Mouse (Mus musculus) liver, embryonic 16.5 days (tissue): ENCODE measurements around the gene Pcgf1. TPM values are rescaled to one million over a fixed set of nuclear protein-coding genes. Genes with fewer than 3 reads are reported as not detected.

Source experiments
- ATAC-seq: fragments of 200-750 bp; cut with Nextera tagmentation; 2 replicates; pipeline ENCODE4 v1.8.0; 2017; ENCODE audit warnings: low read depth, mild to moderate bottlenecking, moderate number of reproducible peaks, moderate library complexity
- H3K27ac ChIP-seq: fragments of 300-500 bp; sonication (generic); 2 replicates; pipeline ENCODE4 v1.5.1; 2014; ENCODE audit warnings: mild to moderate bottlenecking, low read length
- H3K27me3 ChIP-seq: fragments of 300-500 bp; sonication (generic); 2 replicates; pipeline ENCODE4 v1.6.1; 2014; ENCODE audit warnings: low read depth, low read length, mixed read lengths; ENCODE audit not compliant: control insufficient read depth, insufficient read depth
- H3K36me3 ChIP-seq: fragments of 300-500 bp; sonication (generic); 2 replicates; pipeline ENCODE4 v1.6.1; 2014; ENCODE audit warnings: mild to moderate bottlenecking; ENCODE audit not compliant: control insufficient read depth, insufficient read depth
- H3K4me1 ChIP-seq: fragments of 300-500 bp; sonication (generic); 2 replicates; pipeline ENCODE4 v1.6.1; 2014; ENCODE audit warnings: low read depth, low read length, mixed read lengths; ENCODE audit not compliant: control insufficient read depth
- H3K4me2 ChIP-seq: fragments of 300-500 bp; sonication (generic); 2 replicates; pipeline ENCODE4 v1.6.1; 2014; ENCODE audit warnings: low read depth, low read length, mixed read lengths
- H3K4me3 ChIP-seq: fragments of 300-500 bp; sonication (generic); 2 replicates; pipeline ENCODE4 v1.5.1; 2014; ENCODE audit warnings: low read depth, mild to moderate bottlenecking, low read length
- H3K9ac ChIP-seq: fragments of 300-500 bp; sonication (generic); 2 replicates; pipeline ENCODE4 v1.6.1; 2014; ENCODE audit warnings: low read depth, low read length
- H3K9me3 ChIP-seq: fragments of 300-500 bp; sonication (generic); replicated peaks from 2 replicates; pipeline ENCODE4 v1.6.1; 2016; ENCODE audit warnings: low read length; ENCODE audit not compliant: control insufficient read depth
- WGBS: fragments of 180-500 bp; shearing (Covaris S2); extraction: QIAGEN DNeasy Blood & Tissue Kit; methylation state at CpG from one replicate; pipeline ENCODE4 v1.1.7; 2014; ENCODE audit not compliant: insufficient replicate concordance; 5-methylcytosine and 5-hydroxymethylcytosine counted together
- microRNA counts: library from miRNA; unstranded; fragments of <30 nt; microRNA quantifications from one replicate; lab custom pipeline; 2016
- microRNA-seq: library from miRNA; unstranded; fragments of <30 nt; microRNA quantifications from one replicate; pipeline ENCODE4, GENCODE M21; 2016
- polyA plus RNA-seq: library from polyadenylated mRNA; unstranded; fragments of >200 nt; fragmentation: Nextera tagmentation; extraction: Ambion mirVana; gene quantifications from 2 replicates; pipeline ENCODE4 v1.2.1, GENCODE M21; 2015

The Pcgf1 gene
- polyA plus RNA-seq, 1 experiment from 2014 or later, result 15.6 TPM

DNA sequence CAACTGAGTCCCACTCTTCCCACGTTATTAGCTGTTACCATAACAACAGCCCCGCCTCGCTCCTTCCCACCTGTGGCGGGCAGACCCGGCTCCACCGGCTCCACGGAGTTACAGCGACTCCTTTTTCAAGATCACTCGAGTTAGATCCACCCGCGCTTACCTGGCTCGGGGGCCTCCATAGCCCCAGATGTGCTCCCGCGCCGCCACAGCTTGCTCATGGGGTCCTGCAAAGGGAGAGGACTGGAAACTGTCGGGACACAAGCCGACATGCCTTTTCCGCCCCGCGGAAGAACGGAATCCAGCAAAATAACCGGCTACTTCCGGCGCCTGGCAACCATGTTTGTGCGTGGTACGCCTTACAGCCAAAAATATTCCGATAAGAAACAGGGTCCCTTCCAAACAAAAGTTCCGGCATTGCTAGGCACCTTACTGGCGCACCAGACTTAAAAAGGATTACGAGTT is 47.2 kb downstream of the Pcgf1 start:
- Histone ChIP-seq H3K4me2 (peak overlapping the region; percentile 81), H3K27ac (peak overlapping the region; percentile 85), H3K36me3 (no peaks in the 10 kb centered on the region), H3K4me3 (peak overlapping the region; percentile 81), H3K27me3 (no peaks in the 10 kb centered on the region), H3K4me1 (peaks cover 32% of the 10 kb centered on the region), H3K9me3 (no peaks in the 10 kb centered on the region), H3K9ac (peak overlapping the region; percentile 83)
- ATAC-seq, result peak; percentile 4; the same call in 1 of the 2 replicates
- under 1% methylated on average over 30 of the region's 30 CpGs for WGBS

DNA sequence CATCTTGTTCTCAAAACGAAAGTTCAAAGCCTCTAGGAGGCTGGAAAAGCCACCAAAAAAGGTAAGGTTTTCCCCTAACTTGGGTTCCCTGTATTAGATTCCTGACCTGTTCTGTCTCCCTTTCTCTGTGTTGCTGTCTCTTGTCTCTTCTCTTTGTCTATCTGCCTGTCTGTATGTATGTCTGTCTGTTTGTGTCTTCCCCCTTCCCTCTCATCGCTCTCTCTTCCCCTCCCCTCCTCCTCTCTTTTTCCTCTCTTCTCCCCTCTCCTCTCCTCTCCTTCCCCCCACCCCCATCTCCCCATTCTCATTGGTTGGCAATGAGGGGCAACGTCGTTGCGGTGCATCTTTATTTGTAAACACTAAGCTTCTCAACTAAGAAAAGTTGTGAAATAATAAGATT is 47.7 kb downstream of the Pcgf1 start, which contains the start of gene Ino80b:
Ino80b (minus strand) TSS at position 101 of the 400 bp plus-strand sequence.
- peak within 1 kb of the TSS; percentile 81 for H3K4me2 ChIP-seq
- H3K4me3 ChIP-seq, result peak within 1 kb of the TSS; percentile 81
- WGBS, result 30% methylated on average over 5 of the region's 5 CpGs
- H3K36me3 ChIP-seq, result no peaks in the 10 kb centered on the region
- H3K9ac ChIP-seq, result peak within 1 kb of the TSS; percentile 83
- no peak for ATAC-seq
- H3K27ac ChIP-seq, result peak within 1 kb of the TSS; percentile 85
- H3K4me1 ChIP-seq, result peaks cover 28% of the 10 kb centered on the region
- no peaks in the 10 kb centered on the region for H3K9me3 ChIP-seq
- H3K27me3 ChIP-seq, result no peaks in the 10 kb centered on the region

DNA sequence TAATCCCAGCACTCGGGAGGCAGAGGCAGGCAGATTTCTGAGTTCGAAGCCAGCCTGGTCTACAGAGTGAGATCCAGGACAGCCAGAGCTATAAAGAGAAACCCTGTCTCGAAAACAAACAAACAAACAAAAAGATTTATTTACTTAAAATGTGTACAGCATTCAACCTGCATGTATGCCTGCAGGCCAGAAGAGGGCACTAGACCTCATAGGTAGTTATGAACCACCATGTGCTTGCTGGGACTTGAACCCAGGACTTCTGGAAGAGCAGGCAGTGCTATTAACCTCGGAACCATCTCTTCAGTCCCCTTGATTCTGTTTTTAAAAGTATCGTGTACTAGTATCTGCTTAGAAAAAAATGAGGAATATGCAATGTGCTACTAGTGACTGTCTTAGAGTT is 49.8 kb downstream of the Pcgf1 start:
- no peak overlapping the region for H3K27ac ChIP-seq
- no peak overlapping the region for H3K9ac ChIP-seq
- H3K4me2 ChIP-seq, result no peak overlapping the region
- 69% methylated on average over 5 of the region's 5 CpGs for WGBS
- no peak overlapping the region for H3K4me3 ChIP-seq
- peaks cover 22% of the 10 kb centered on the region for H3K4me1 ChIP-seq
- no peaks in the 10 kb centered on the region for H3K27me3 ChIP-seq
- H3K36me3 ChIP-seq, result no peaks in the 10 kb centered on the region
- H3K9me3 ChIP-seq, result no peaks in the 10 kb centered on the region
- no peak for ATAC-seq

MicroRNAs encoded within 50 kb of the gene (microRNA counts, 519-probe panel; counts per million panel counts)
- 2,153 counts per million, percentile 34 among the panel's probes with 10 or more counts for microRNA mmu-miR-3470a+mmu-miR-3470b (lab: Ali Mortazavi, UCI)

Small RNA genes within 50 kb of the gene (microRNA-seq; reads per million reads assigned to microRNA genes)
- gene Mir3470a, result not detected
- gene Mir7040, result not detected

Other genes starting within 250 kb of the Pcgf1 start
- 0.06 and 0.11 TPM in 2 replicates for gene Sema4f, start 138.1 kb upstream of the Pcgf1 start, polyA plus RNA-seq
- gene M1ap, start 131.0 kb upstream of the Pcgf1 start, polyA plus RNA-seq, result 11.6 and 12.7 TPM in 2 replicates
- gene Dok1, start 44.4 kb upstream of the Pcgf1 start, polyA plus RNA-seq, result 15.7 and 16.1 TPM in 2 replicates
- gene Loxl3, start 43.7 kb upstream of the Pcgf1 start, polyA plus RNA-seq, result 1.9 and 2.1 TPM in 2 replicates
- 180 and 190 TPM in 2 replicates for gene Aup1, start 23.3 kb upstream of the Pcgf1 start, polyA plus RNA-seq
- gene Htra2, start 22.6 kb upstream of the Pcgf1 start, polyA plus RNA-seq, result 72.0 and 72.4 TPM in 2 replicates
- gene Dqx1, start 20.0 kb upstream of the Pcgf1 start, polyA plus RNA-seq, result 9.0 and 9.3 TPM in 2 replicates
- gene Tlx2, start 7.6 kb upstream of the Pcgf1 start, polyA plus RNA-seq, result not detected in 2 replicates
- gene Lbx2, start 8.5 kb downstream of the Pcgf1 start, polyA plus RNA-seq, result 0.25 and 0.48 TPM in 2 replicates
- 0.59 and 1.1 TPM in 2 replicates for gene Ccdc142, start 23.7 kb downstream of the Pcgf1 start, polyA plus RNA-seq
- gene Gm42688, start 23.7 kb downstream of the Pcgf1 start, polyA plus RNA-seq, result 0.81 and 1.1 TPM in 2 replicates
- gene Mrpl53, start 31.2 kb downstream of the Pcgf1 start, polyA plus RNA-seq, result 66.1 and 73.4 TPM in 2 replicates
- gene Mogs, start 37.6 kb downstream of the Pcgf1 start, polyA plus RNA-seq, result 4.5 and 6.8 TPM in 2 replicates
- gene Wbp1, start 43.7 kb downstream of the Pcgf1 start, polyA plus RNA-seq, result 27.2 and 28.3 TPM in 2 replicates
- gene Ino80b, start 47.6 kb downstream of the Pcgf1 start, polyA plus RNA-seq, result 4.1 and 5.2 TPM in 2 replicates
- gene Rtkn, start 57.6 kb downstream of the Pcgf1 start, polyA plus RNA-seq, result 16.1 and 16.4 TPM in 2 replicates
- gene Wdr54, start 78.5 kb downstream of the Pcgf1 start, polyA plus RNA-seq, result 0.39 and 0.85 TPM in 2 replicates
- 0.15 and 0.30 TPM in 2 replicates for gene 1700003E16Rik, start 78.5 kb downstream of the Pcgf1 start, polyA plus RNA-seq
- 23.0 and 26.9 TPM in 2 replicates for gene Dctn1, start 88.1 kb downstream of the Pcgf1 start, polyA plus RNA-seq
- 0.89 and 0.93 TPM in 2 replicates for gene Slc4a5, start 142.0 kb downstream of the Pcgf1 start, polyA plus RNA-seq
- 59.6 and 64.3 TPM in 2 replicates for gene Mthfd2, start 248.0 kb downstream of the Pcgf1 start, polyA plus RNA-seq
- 31.5 and 32.0 TPM in 2 replicates for gene Mob1a, start 248.1 kb downstream of the Pcgf1 start, polyA plus RNA-seq